Mouse (Mus musculus): ENCODE measurements at regions not wholly inside any gene's neighbourhood (a gene's known extent, or its start where the extent isn't known, plus 50 kb on each side); places are given as distances from the start of the nearest gene placed in this dataset.

- TF ChIP-seq POLR2A (IDR thresholded peaks at IDR 0.05; ENCODE audit: extremely low read depth, insufficient read depth, low read length), result no peak
- no peak for TF ChIP-seq CTCF (IDR thresholded peaks at IDR 0.05; ENCODE audit: low read depth, low read length)
These were observed 141.6 kb downstream of the Dmrta2 start for GRCm38 (mm10) chr4:110119438-110119837.

Data from liver, adult 2 months (tissue).